Mouse (Mus musculus): ENCODE measurements around the gene Cmpk1. TPM values are rescaled to one million over a fixed set of nuclear protein-coding genes. Genes with fewer than 3 reads are reported as not detected.
A peak's percentile ranks its signal among the peaks of the same experiment; 100 is the strongest.

The Cmpk1 gene
- polyA plus RNA-seq (2015; fragmentation: Nextera tagmentation; extraction: Ambion mirVana): 117 and 122 TPM in 2 replicates

DNA sequence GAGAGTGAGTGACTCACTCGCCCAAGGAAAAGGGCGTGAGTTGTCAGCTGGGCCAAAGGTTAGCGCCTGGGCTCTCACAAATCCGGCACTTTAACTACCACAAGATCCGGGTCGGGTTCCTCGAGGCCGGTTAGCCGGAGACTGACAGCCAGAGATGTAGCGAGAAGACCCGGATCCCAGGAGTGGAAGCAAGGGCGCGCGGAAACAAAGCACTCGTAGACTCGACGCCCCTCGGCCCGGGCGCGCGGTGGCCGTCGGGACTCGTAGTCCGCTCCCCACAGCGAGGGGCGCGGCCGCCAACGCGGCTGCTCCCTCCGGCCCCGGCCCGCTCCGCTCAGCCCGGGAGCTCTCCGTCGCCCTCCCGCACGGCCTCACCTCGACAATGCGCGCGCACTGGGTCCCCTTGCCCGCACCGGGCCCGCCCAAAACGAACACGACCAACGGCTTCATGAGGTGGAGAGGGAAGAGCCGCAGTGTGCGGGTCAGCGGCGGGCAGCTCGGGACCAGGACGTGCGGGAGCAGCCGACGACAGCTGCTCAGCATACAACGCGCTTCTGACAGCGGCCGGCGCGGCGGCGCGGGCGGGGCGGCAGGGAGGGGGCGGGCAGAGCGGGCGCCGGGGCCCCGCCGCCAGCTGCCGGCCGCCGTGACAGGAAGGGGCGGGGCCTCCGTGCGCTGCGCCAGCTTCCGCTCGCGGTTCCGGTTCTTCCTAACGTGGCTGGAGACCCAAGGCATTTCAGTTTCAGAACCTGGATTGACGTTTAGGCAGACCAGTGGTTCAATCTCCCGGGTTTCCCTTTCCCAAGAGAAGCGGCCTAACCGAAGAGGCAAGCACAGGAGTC, at the start of gene Cmpk1:
Gene Cmpk1 (minus strand): TSS at position 651 of the 842 bp plus-strand sequence.
- H3K9ac ChIP-seq: peak within 1 kb of the TSS; percentile 87
- peak; percentile 95 for ATAC-seq (ENCODE audit: insufficient read depth, low FRiP score, low read depth)
- H3K4me3 ChIP-seq (replicated peaks): peak within 1 kb of the TSS; percentile 90
- peak within 1 kb of the TSS; percentile 67 for H3K4me2 ChIP-seq
- under 1% methylated on average over 67 of the region's 93 CpGs for WGBS
- no peaks in the 10 kb centered on the region for H3K9me3 ChIP-seq
- no peaks in the 10 kb centered on the region for H3K36me3 ChIP-seq
- H3K27ac ChIP-seq: peak within 1 kb of the TSS; percentile 100
- H3K27me3 ChIP-seq (replicated peaks): peaks cover 2% of the 10 kb centered on the region; the same call in 1 of the 2 replicates
- no peaks in the 10 kb centered on the region; the same call in 1 of the 2 replicates for H3K4me1 ChIP-seq

DNA sequence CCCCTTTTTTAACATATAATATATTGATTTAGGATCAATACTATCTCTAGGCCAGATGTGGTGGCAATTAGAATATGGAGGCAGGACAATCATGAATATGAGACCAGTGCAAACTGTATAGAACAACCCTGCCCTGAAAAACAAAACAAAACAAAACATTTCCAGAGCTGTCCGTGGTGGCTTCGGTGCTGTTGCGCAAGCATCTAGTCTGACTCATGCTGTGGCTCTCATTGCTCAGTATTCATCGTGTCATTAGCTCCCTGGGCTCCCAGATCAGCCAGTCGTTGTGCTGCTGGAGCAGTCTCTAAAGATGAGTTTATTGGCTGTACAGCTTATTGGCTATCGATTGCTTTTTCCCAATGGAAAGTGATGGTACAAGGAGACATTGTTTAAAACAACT, 48.0 kb upstream of the Cmpk1 start:
- Histone ChIP-seq H3K36me3 (no peaks in the 10 kb centered on the region; the same call in 1 of the 2 replicates), H3K4me1 (no peaks in the 10 kb centered on the region), H3K27ac (no peak overlapping the region), H3K4me2 (no peak overlapping the region), H3K9me3 (no peaks in the 10 kb centered on the region), H3K27me3 (replicated peaks) (no peaks in the 10 kb centered on the region), H3K9ac (no peak overlapping the region), H3K4me3 (replicated peaks) (no peak overlapping the region)
- no peak for ATAC-seq (ENCODE audit: insufficient read depth, low FRiP score, low read depth)
- 71% methylated on average over 6 of the region's 6 CpGs for WGBS

- peaks cover 15% of the 10 kb centered on the region for H3K36me3 ChIP-seq
- ATAC-seq (ENCODE audit: insufficient read depth, low FRiP score, low read depth): no peak
- H3K4me3 ChIP-seq (replicated peaks): no peak overlapping the region
- 90% methylated on average over 3 of the region's 3 CpGs for WGBS
- H3K9me3 ChIP-seq: no peaks in the 10 kb centered on the region
- no peak overlapping the region for H3K4me2 ChIP-seq
- no peak overlapping the region for H3K9ac ChIP-seq
- no peaks in the 10 kb centered on the region for H3K27me3 ChIP-seq (replicated peaks)
- no peak overlapping the region for H3K27ac ChIP-seq
- H3K4me1 ChIP-seq: no peaks in the 10 kb centered on the region
Observed at GRCm38 (mm10) chr4:115019997-115020396, 33.0 kb upstream of the Cmpk1 start.

DNA sequence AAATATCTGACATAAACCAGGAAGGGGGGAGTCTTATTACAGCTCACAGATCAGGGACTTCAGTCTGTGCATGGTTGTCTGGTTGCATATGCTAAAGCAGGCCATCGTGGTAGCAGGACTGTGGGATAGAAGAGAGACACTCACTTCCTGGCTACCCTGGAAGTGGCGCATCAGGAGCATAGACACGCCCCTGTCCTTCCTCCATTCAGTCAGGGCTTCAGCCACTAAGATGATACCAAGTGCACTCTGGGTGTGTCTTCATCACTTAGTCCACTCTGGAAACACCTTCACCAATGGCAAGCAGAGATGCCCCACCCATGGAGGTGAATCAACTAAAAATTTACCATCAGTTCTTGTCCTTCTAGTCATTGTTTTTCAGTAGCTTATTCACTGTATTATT, 27.2 kb upstream of the Cmpk1 start:
- WGBS: 89% methylated on average over 3 of the region's 3 CpGs
- ATAC-seq (ENCODE audit: insufficient read depth, low FRiP score, low read depth): no peak
- peaks cover 16% of the 10 kb centered on the region for H3K36me3 ChIP-seq

DNA sequence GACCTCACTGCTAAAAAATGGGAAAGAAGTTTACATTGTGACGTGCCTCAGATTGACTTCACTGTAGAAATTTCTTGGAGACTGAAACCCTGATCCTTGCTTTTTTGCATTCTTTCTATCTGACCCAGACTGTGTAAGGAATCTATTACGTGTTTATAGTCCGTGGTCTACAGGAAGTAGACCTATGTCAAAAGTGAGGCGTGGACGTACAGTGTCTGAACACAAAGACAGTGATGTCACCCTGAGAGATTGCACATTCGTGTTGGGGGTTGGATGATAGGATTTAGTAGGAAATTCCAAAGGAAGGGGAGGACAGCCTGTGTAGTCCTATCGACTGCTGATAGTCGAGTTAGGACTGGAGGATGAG, 13.4 kb upstream of the Cmpk1 start:
- peak overlapping the region; percentile 58 for H3K4me2 ChIP-seq
- peaks cover 5% of the 10 kb centered on the region; the same call in 1 of the 2 replicates for H3K4me1 ChIP-seq
- H3K36me3 ChIP-seq: 0 out of 2 replicates have a peak, but pooled peaks cover 2% of the 10 kb centered on the region
- WGBS: under 1% methylated on average over 8 of the region's 8 CpGs
- H3K27me3 ChIP-seq (replicated peaks): no peaks in the 10 kb centered on the region
- H3K9me3 ChIP-seq: no peaks in the 10 kb centered on the region
- no peak for ATAC-seq (ENCODE audit: insufficient read depth, low FRiP score, low read depth)
- peak overlapping the region; percentile 32; the same call in 1 of the 2 replicates for H3K9ac ChIP-seq
- peak overlapping the region; percentile 63 for H3K4me3 ChIP-seq (replicated peaks)
- H3K27ac ChIP-seq: peak overlapping the region; percentile 70

More for the DNA sequence above, 27.2 kb upstream of the Cmpk1 start:
- Histone ChIP-seq H3K4me2 (no peak overlapping the region), H3K4me1 (no peaks in the 10 kb centered on the region), H3K27me3 (replicated peaks) (no peaks in the 10 kb centered on the region), H3K9me3 (no peaks in the 10 kb centered on the region), H3K27ac (no peak overlapping the region), H3K9ac (no peak overlapping the region), H3K4me3 (replicated peaks) (no peak overlapping the region)

- under 1% methylated on average over 52 of the region's 52 CpGs for WGBS
- peak within 1 kb of the TSS; percentile 32; the same call in 1 of the 2 replicates for H3K9ac ChIP-seq
- no peaks in the 10 kb centered on the region for H3K36me3 ChIP-seq
- H3K9me3 ChIP-seq: no peaks in the 10 kb centered on the region
- peak; percentile 100 for ATAC-seq (ENCODE audit: insufficient read depth, low FRiP score, low read depth)
- H3K4me1 ChIP-seq: peaks cover 5% of the 10 kb centered on the region; the same call in 1 of the 2 replicates
- peak within 1 kb of the TSS; percentile 58 for H3K4me2 ChIP-seq
- H3K27ac ChIP-seq: peak within 1 kb of the TSS; percentile 94
- no peaks in the 10 kb centered on the region for H3K27me3 ChIP-seq (replicated peaks)
- peak within 1 kb of the TSS; percentile 63 for H3K4me3 ChIP-seq (replicated peaks)
Observed at GRCm38 (mm10) chr4:114999773-115000428, 12.9 kb upstream of the Cmpk1 start, which contains the start of gene Stil. Gene Stil, plus strand, starts transcription at chr4:115000159.

GRCm38 (mm10) chr4:114999445-114999772, 12.4 kb upstream of the Cmpk1 start:
- Histone ChIP-seq H3K4me2 (peak overlapping the region; percentile 53), H3K9ac (peak overlapping the region; percentile 30; the same call in 1 of the 2 replicates), H3K9me3 (no peaks in the 10 kb centered on the region), H3K27me3 (replicated peaks) (no peaks in the 10 kb centered on the region), H3K4me1 (peaks cover 5% of the 10 kb centered on the region; the same call in 1 of the 2 replicates), H3K4me3 (replicated peaks) (peak overlapping the region; percentile 63), H3K36me3 (no peaks in the 10 kb centered on the region), H3K27ac (peak overlapping the region; percentile 94)
- WGBS: 8% methylated on average over 9 of the region's 9 CpGs
- peak; percentile 11 for ATAC-seq (ENCODE audit: insufficient read depth, low FRiP score, low read depth)

DNA sequence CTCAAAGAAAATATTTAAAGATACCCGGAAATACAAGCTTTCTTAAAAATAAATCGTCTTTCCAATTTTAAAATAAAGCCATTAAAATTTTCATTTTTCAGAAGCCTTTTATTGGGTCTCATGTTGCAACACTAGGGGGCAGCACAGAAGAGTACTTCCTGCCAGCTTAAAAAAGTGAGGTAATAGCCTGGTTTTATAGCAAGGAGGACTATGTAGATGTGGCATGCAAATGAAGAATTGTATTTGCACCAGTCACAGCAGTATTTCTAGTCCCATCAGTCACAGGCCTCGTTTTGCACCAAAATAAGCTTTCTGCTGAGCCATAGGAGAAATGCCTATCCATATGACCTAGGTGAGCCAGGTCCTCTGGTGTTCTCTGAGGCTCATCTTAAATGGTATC, 10.0 kb upstream of the Cmpk1 start:
- no peak for ATAC-seq (ENCODE audit: insufficient read depth, low FRiP score, low read depth)
- Histone ChIP-seq H3K9me3 (no peaks in the 10 kb centered on the region), H3K4me3 (replicated peaks) (no peak overlapping the region), H3K27ac (no peak overlapping the region), H3K4me2 (no peak overlapping the region), H3K27me3 (replicated peaks) (no peaks in the 10 kb centered on the region), H3K4me1 (peaks cover 5% of the 10 kb centered on the region; the same call in 1 of the 2 replicates), H3K9ac (no peak overlapping the region), H3K36me3 (no peaks in the 10 kb centered on the region)
- WGBS: 50% methylated on average over 3 of the region's 3 CpGs

DNA sequence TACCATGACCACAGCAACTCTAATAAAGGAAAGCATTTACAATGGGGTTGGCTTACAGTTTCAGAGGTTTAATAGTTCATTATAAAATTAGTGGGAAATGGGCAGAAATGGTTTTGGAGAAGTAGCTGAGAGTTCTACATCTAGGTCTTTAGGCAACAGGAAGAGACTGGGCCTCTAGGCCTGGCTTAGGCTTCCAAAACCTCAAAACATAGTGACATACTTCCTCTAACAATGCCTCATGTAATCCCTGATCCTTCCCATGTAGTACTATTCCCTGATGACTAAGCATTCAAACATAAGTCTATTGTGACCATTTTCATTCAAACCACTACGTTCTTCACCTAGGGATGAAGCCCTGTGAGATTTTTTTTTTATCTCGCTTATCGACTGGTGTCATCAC, 7.2 kb upstream of the Cmpk1 start:
- no peak for ATAC-seq (ENCODE audit: insufficient read depth, low FRiP score, low read depth)
- Histone ChIP-seq H3K27ac (no peak overlapping the region), H3K4me2 (no peak overlapping the region), H3K9ac (no peak overlapping the region), H3K4me1 (0 out of 2 replicates have a peak, but pooled peaks cover 2% of the 10 kb centered on the region), H3K36me3 (no peaks in the 10 kb centered on the region), H3K9me3 (no peaks in the 10 kb centered on the region), H3K4me3 (replicated peaks) (no peak overlapping the region), H3K27me3 (replicated peaks) (peaks cover 4% of the 10 kb centered on the region; the same call in 1 of the 2 replicates)
- 79% methylated on average over 3 of the region's 3 CpGs for WGBS

DNA sequence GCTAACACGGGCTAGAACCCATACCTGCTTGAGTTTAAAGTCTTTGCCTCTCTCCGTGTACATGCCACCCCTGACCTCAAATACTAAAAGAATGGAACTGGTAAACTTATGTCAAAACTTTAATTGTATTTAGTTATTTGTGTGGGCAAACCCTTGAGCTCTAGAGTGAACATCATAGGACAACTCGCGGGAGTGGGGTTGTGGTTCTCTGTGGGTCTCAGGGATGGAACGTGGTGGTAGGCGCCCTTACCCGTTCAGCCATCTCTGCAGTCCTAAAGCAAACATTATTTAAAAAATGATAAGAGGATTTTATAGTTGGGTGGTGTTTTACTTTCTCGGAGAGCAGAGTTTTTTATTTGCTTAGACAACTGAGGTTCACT, 840 bp downstream of the Cmpk1 start:
- H3K9me3 ChIP-seq: no peaks in the 10 kb centered on the region
- H3K4me3 ChIP-seq (replicated peaks): peak overlapping the region; percentile 90
- WGBS: 0% methylated on average over 8 of the region's 8 CpGs
- H3K9ac ChIP-seq: peak overlapping the region; percentile 87
- no peaks in the 10 kb centered on the region for H3K27me3 ChIP-seq (replicated peaks)
- H3K27ac ChIP-seq: peak overlapping the region; percentile 100
- peak; percentile 32; the same call in 1 of the 2 replicates for ATAC-seq (ENCODE audit: insufficient read depth, low FRiP score, low read depth)
- H3K4me1 ChIP-seq: no peaks in the 10 kb centered on the region; the same call in 1 of the 2 replicates
- H3K4me2 ChIP-seq: peak overlapping the region; percentile 67
- H3K36me3 ChIP-seq: no peaks in the 10 kb centered on the region

DNA sequence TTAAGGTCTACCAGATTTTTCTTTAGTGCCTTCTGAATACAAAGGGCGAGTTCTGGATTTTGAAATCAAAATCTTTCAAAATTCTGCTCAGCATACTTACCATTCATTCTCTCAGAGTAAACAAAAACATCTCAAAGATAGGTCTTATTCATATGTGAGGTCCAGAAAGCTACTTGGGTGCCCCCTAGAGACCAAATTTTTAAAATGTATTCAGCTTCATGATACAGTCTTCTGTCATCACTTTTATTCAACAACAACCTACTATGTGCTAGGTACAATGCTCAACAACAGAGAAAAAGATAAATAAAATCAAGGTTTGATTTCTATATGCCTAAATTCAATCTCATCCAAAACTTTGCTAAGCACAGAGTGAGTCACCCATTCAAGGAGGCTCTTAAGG, 4.0 kb downstream of the Cmpk1 start:
- Histone ChIP-seq H3K36me3 (no peaks in the 10 kb centered on the region), H3K4me2 (no peak overlapping the region), H3K27me3 (replicated peaks) (no peaks in the 10 kb centered on the region), H3K9ac (no peak overlapping the region), H3K4me1 (no peaks in the 10 kb centered on the region; the same call in 1 of the 2 replicates), H3K9me3 (no peaks in the 10 kb centered on the region), H3K4me3 (replicated peaks) (no peak overlapping the region), H3K27ac (no peak overlapping the region)
- WGBS: 79% methylated on average over 1 of the region's 1 CpGs
- ATAC-seq (ENCODE audit: insufficient read depth, low FRiP score, low read depth): no peak

- Histone ChIP-seq H3K9me3 (no peaks in the 10 kb centered on the region), H3K9ac (no peak overlapping the region), H3K27me3 (replicated peaks) (no peaks in the 10 kb centered on the region), H3K27ac (no peak overlapping the region), H3K4me1 (no peaks in the 10 kb centered on the region; the same call in 1 of the 2 replicates), H3K4me3 (replicated peaks) (no peak overlapping the region), H3K4me2 (no peak overlapping the region), H3K36me3 (no peaks in the 10 kb centered on the region)
- no peak for ATAC-seq (ENCODE audit: insufficient read depth, low FRiP score, low read depth)
- 85% methylated on average over 1 of the region's 1 CpGs for WGBS
Observed at GRCm38 (mm10) chr4:114982619-114983018, 4.4 kb downstream of the Cmpk1 start.
